Mouse (Mus musculus) left cerebral cortex, adult 2 months (tissue): ENCODE data around the gene Rab31. TPM values are rescaled to one million over a fixed set of nuclear protein-coding genes. Genes with fewer than 3 reads are reported as not detected.

Experiments
- DNase-seq, 2 experiments: peaks; one replicate each; pipeline ENCODE4 v3.0.0; 2021 to 2022; ENCODE audit warnings: low spot score in 2 of 2, mixed read lengths in 1 of 2; ENCODE audit errors: extremely low spot score in 1 of 2
- H3K27ac ChIP-seq: fragments of 200-600 bp; 2 replicates; pipeline ENCODE4 v1.8.1; 2022
- H3K4me3 ChIP-seq: fragments of 200-600 bp; 2 replicates; pipeline ENCODE4 v1.8.1; 2022
- CTCF ChIP-seq: fragments of 200-600 bp; IDR thresholded peaks from 2 replicates; pipeline ENCODE4 v1.8.1; 2022; ENCODE audit warnings: antibody characterized with exemption, mild to moderate bottlenecking, moderate library complexity
- intact Hi-C: fragments of 180-260 bp; cut with DNase I; formaldehyde crosslinking; loops from one replicate; pipeline ENCODE4 v1.15.1; 2025
- total RNA-seq, 2 experiments: library from RNA; stranded (reverse); gene quantifications; 2 replicates each; pipeline ENCODE4 v1.2.3; 2021

Rab31 gene
- total RNA-seq, 2 experiments from 2014 or later = 53.6 to 54.7 TPM

GRCm38 (mm10) chr17:65750301-65750700, 22.3 kb downstream of the Rab31 start:
- Histone ChIP-seq H3K4me3 (no peak overlapping the region), H3K27ac (no peak overlapping the region)
- TF ChIP-seq CTCF = peak; percentile 41
- intact Hi-C loops = no loop called here
- no peak for DNase-seq

GRCm38 (mm10) chr17:65749803-65750202, 22.7 kb downstream of the Rab31 start:
- no peak overlapping the region for H3K27ac ChIP-seq
- TF ChIP-seq CTCF = no peak
- DNase-seq = no peak
- no peak overlapping the region for H3K4me3 ChIP-seq
- intact Hi-C loops = no loop called here

- TF ChIP-seq CTCF = no peak
- Histone ChIP-seq H3K4me3 (no peak overlapping the region), H3K27ac (no peak overlapping the region)
- intact Hi-C loops = no loop called here
- DNase-seq = no peak
Measured at GRCm38 (mm10) chr17:65748997-65749396, 23.6 kb downstream of the Rab31 start.

GRCm38 (mm10) chr17:65746314-65746713, 26.2 kb downstream of the Rab31 start:
- H3K4me3 ChIP-seq = no peak overlapping the region
- DNase-seq = no peak
- intact Hi-C loops = no loop called here
- no peak for TF ChIP-seq CTCF
- peak overlapping the region; percentile 63 for H3K27ac ChIP-seq

GRCm38 (mm10) chr17:65743664-65744330, 28.8 kb downstream of the Rab31 start:
- DNase-seq = no peak
- intact Hi-C loops = no loop called here
- TF ChIP-seq CTCF = no peak
- H3K4me3 ChIP-seq = no peak overlapping the region
- peak overlapping the region; percentile 71 for H3K27ac ChIP-seq

GRCm38 (mm10) chr17:65742969-65743368, 29.6 kb downstream of the Rab31 start:
- intact Hi-C loops = no loop called here
- peak overlapping the region; percentile 71; the same call in 1 of the 2 replicates for H3K27ac ChIP-seq
- no peak for TF ChIP-seq CTCF
- no peak overlapping the region for H3K4me3 ChIP-seq
- no peak for DNase-seq

GRCm38 (mm10) chr17:65742245-65742905, 30.2 kb downstream of the Rab31 start:
- Histone ChIP-seq H3K27ac (peak overlapping the region; percentile 71; the same call in 1 of the 2 replicates), H3K4me3 (no peak overlapping the region)
- DNase-seq = no peak
- intact Hi-C loops = no loop called here
- TF ChIP-seq CTCF = no peak

GRCm38 (mm10) chr17:65741565-65741964, 31.0 kb downstream of the Rab31 start:
- Histone ChIP-seq H3K4me3 (no peak overlapping the region), H3K27ac (no peak overlapping the region; the same call in 1 of the 2 replicates)
- TF ChIP-seq CTCF = no peak
- DNase-seq = no peak
- intact Hi-C loops = no loop called here

- no peak overlapping the region for H3K4me3 ChIP-seq
- intact Hi-C loops = no loop called here
- no peak for DNase-seq
- TF ChIP-seq CTCF = no peak
- no peak overlapping the region for H3K27ac ChIP-seq
Measured at GRCm38 (mm10) chr17:65739874-65740725, 32.5 kb downstream of the Rab31 start.

- no peak overlapping the region for H3K27ac ChIP-seq
- no peak for TF ChIP-seq CTCF
- intact Hi-C loops = no loop called here
- DNase-seq = no peak
- no peak overlapping the region for H3K4me3 ChIP-seq
Measured at GRCm38 (mm10) chr17:65737622-65738021, 34.9 kb downstream of the Rab31 start.

GRCm38 (mm10) chr17:65737175-65737574, 35.4 kb downstream of the Rab31 start:
- TF ChIP-seq CTCF = no peak
- no peak overlapping the region for H3K27ac ChIP-seq
- no peak for DNase-seq
- intact Hi-C loops = no loop called here
- no peak overlapping the region for H3K4me3 ChIP-seq

GRCm38 (mm10) chr17:65735088-65735487, 37.5 kb downstream of the Rab31 start:
- no peak for TF ChIP-seq CTCF
- H3K4me3 ChIP-seq = no peak overlapping the region
- H3K27ac ChIP-seq = no peak overlapping the region
- intact Hi-C loops = no loop called here
- no peak for DNase-seq
